Mouse (Mus musculus) lung, adult 2 months (tissue): ENCODE measurements around the gene Vwa8.

Experiments used
- CTCF ChIP-seq: fragments of 200-500 bp; IDR thresholded peaks from 2 replicates; pipeline ENCODE4 v1.5.1; 2011; ENCODE audit warnings: mild to moderate bottlenecking, low read length, control low read depth; ENCODE audit not compliant: insufficient read depth
- POLR2A ChIP-seq: fragments of 200-500 bp; IDR thresholded peaks from 2 replicates; pipeline ENCODE4 v1.6.1; 2011; ENCODE audit warnings: low read depth, mild to moderate bottlenecking, control low read depth, low read length, borderline replicate concordance; ENCODE audit errors: extremely low read depth

- TF ChIP-seq POLR2A = no peak
- no peak for TF ChIP-seq CTCF
Measured at GRCm38 (mm10) chr14:79206210-79206609, 357.4 kb downstream of the Vwa8 start.
